Mouse (Mus musculus): ENCODE results near the gene Sf3b5.
A peak's percentile ranks its signal among the peaks of the same experiment; 100 is the strongest.
"Not testable (repeated sequence)": the region's sequence is repeated elsewhere in the genome, so short reads cannot be mapped to it uniquely, and the experiment has no call there.

Sf3b5 gene

DNA sequence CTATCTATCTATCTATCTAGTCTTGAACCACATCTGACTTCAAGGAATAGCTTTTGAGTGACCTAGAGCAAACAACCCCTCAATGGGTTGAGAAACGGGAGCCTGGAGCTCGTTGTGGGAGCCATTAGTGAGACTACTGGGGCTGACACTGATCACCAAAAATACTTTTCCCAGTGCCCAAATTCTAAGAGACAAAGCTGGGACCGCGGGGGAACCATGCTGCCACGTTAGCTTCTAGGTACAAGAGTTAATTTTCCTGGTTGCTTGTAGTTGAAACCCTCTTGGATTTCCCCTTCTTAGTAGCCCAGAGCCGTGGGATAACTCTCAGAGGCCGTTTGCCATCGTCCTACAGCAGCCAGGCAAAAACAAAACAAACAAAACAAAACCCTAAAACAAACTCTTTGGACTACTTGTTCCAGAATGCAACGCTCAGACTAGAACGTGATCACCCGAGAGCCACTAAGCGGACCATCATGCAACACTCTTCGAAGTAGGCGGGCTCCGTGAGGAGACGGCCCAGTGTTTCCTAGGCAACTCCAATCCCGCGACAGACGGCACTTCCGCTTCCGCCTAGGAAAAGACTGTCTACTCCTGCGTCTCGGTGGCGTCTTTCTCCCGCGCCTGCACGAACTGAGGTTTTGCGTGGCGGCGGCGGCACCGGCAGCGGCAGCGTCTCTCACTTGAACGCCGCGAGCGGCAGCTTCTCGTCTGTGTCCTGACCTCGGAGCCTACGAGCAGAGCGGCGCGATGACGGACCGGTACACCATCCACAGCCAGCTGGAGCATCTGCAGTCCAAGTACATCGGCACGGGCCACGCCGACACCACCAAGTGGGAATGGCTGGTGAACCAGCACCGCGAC is 3.0 kb downstream of the Sf3b5 start:
- peak; percentile 98 for DNase-seq

DNA sequence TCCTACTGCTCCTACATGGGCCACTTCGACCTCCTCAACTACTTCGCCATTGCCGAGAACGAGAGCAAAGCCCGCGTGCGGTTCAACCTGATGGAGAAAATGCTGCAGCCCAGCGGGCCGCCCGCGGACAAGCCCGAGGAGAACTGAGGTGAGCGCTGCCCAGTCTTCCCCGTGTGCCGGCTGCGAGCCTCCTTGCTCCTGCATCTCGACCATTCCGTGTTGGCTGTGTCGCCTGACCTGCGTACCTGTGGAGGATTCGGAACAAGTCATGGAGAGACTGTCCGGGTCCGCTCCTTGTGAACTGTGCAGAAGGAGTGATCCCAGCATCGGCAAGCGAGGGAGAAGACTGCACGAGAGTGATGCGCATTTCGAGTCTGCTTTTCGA is 3.6 kb downstream of the Sf3b5 start:
- no peak for DNase-seq

GRCm38 (mm10) chr10:13014026-13014425 is 8.9 kb downstream of the Sf3b5 start:
- DNase-seq: no peak

- peak; percentile 66 for DNase-seq
Measured at GRCm38 (mm10) chr10:13016573-13016972, 11.4 kb downstream of the Sf3b5 start.

DNA sequence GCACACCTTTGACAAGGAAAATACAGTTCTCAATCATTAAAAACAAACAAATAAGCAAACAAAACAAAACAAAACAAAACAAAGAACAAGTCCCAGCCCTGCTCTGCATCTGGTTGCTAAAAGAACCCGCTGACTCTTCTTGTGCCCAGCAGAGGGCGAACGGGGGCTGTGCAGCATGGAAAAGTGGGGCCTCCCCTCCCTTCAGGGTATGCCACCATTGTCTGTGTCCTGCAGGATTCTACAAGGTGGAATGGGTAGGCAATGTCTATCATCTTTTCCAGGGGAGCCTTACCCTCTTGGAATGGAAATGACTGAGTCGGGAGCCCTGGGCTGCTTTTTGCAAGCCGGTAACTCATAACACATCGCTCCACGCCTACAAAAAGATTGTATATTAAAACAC is 13.4 kb downstream of the Sf3b5 start:
- no peak for DNase-seq

GRCm38 (mm10) chr10:13019026-13019425 is 13.9 kb downstream of the Sf3b5 start:
- no peak for DNase-seq

GRCm38 (mm10) chr10:13022103-13022502 is 17.0 kb downstream of the Sf3b5 start:
- no peak for DNase-seq

GRCm38 (mm10) chr10:13023985-13024384 is 18.8 kb downstream of the Sf3b5 start:
- not testable (repeated sequence) for DNase-seq

- DNase-seq: no peak
Measured at GRCm38 (mm10) chr10:13027702-13028101, 22.6 kb downstream of the Sf3b5 start.

- no peak for DNase-seq
Measured at GRCm38 (mm10) chr10:13028215-13028614, 23.1 kb downstream of the Sf3b5 start.

DNA sequence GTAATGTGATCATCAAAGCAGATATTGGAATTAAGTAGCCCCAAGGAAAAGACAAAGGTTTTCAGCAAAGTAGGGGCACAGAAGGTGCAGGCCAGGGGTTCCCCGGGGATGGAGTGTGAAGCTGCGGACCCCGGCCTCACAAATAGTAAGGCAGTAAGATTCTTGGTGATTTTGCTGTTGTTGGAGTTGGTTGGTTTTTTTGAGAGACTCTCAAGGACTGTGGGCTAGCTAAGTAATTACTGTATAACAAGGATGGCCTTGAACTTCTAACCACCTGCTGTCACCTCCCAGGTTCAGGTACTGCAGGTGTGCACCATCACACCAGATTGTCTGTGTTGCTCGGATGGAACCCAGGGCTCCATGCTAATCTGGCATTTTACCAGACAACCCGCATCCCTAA is 24.3 kb downstream of the Sf3b5 start:
- DNase-seq: no peak

GRCm38 (mm10) chr10:13035270-13035669 is 30.1 kb downstream of the Sf3b5 start:
- DNase-seq: no peak

GRCm38 (mm10) chr10:13039637-13040174 is 34.6 kb downstream of the Sf3b5 start:
- no peak for DNase-seq

GRCm38 (mm10) chr10:13044659-13045058 is 39.5 kb downstream of the Sf3b5 start:
- peak; percentile 8 for DNase-seq

- DNase-seq: no peak
Measured at GRCm38 (mm10) chr10:13047816-13048215, 42.7 kb downstream of the Sf3b5 start.

GRCm38 (mm10) chr10:13056863-13057381 is 51.8 kb downstream of the Sf3b5 start:
- no peak for DNase-seq
